23 mouse cellular contexts compared by ENCODE assay signal in genomic region chr16:43247026-43247425, GRCm38 (mm10).
DNase-seq lines count a peak whose midpoint lies in the region; ATAC-seq and TF ChIP-seq lines count a peak whose summit lies in the region.
"Had no signal": no experiment of that assay in that cellular context is flagged by ENCODE, and none has a peak within 500 bp of the region (broad histone marks: within the 10 kb centered on the region; RNA-seq: fewer than 3 reads in every experiment).

No protein-coding gene starts in this region.

- H3K27ac ChIP-seq in kidney, embryonic 15.5 days, result no peak overlapping the region
- H3K27ac ChIP-seq: embryonic facial prominence, embryonic 13.5 days; heart, embryonic 13.5 days; hindbrain, embryonic 14.5 days had no signal

- no peak overlapping the region for H3K4me2 ChIP-seq in kidney, embryonic 15.5 days
- H3K4me2 ChIP-seq: embryonic facial prominence, embryonic 13.5 days; heart, embryonic 13.5 days; hindbrain, embryonic 14.5 days; liver, embryonic 11.5 days had no signal

- no peak overlapping the region for H3K9ac ChIP-seq in kidney, embryonic 15.5 days
- H3K9ac ChIP-seq: embryonic facial prominence, embryonic 13.5 days; heart, embryonic 13.5 days; hindbrain, embryonic 14.5 days had no signal

- WGBS in kidney, embryonic 15.5 days, result 76% methylated on average over 5 of the region's 5 CpGs

- no peaks in the 10 kb centered on the region for H3K9me3 ChIP-seq in kidney, embryonic 15.5 days (replicated peaks)
- H3K9me3 ChIP-seq: embryonic facial prominence, embryonic 13.5 days; heart, embryonic 13.5 days had no signal

- H3K4me3 ChIP-seq in kidney, embryonic 15.5 days (replicated peaks), result no peak overlapping the region
- H3K4me3 ChIP-seq: embryonic facial prominence, embryonic 13.5 days; heart, embryonic 13.5 days had no signal

- no peaks in the 10 kb centered on the region for H3K4me1 ChIP-seq in kidney, embryonic 15.5 days
- H3K4me1 ChIP-seq: embryonic facial prominence, embryonic 13.5 days; heart, embryonic 13.5 days had no signal

- CTCF ChIA-PET in Patski (lab: Charles Lee), result interaction anchor here (1.0 to 1.6 kb wide), 2 partner anchors 10 to 115 kb away, joined by 3 to 4 read pairs; no protein-coding TSS in a partner anchor

- no peak for TF ChIP-seq CTCF in Patski (IDR thresholded peaks at IDR 0.05)

- DNase-seq in kidney, adult 11 months, result peak; percentile 19
- DNase-seq in kidney, postnatal 4 days, result no peak
- DNase-seq in kidney, postnatal 14 days, result peak; percentile 10
- peak; percentile 70 for DNase-seq in Patski (ENCODE audit: low read depth, low spot score)
- DNase-seq in kidney, postnatal 36 days, result peak; percentile 35 to 51
- no peak for DNase-seq in cerebellum, postnatal 25 days
- DNase-seq: adrenal gland, postnatal 14 days; cerebellum, adult 11-12 months; cerebellum, adult 9-11 months; gastrocnemius, postnatal 10 days; heart, postnatal 10 days; layer of hippocampus, adult 9-11 months; lung, adult 18-20 months; lung, postnatal 14 days; midbrain, embryonic 14.5 days; thymus, postnatal 4 days had no signal

- POLR2A ChIA-PET in Patski (lab: Charles Lee), result no interaction called here

- ATAC-seq in kidney, embryonic 15.5 days (replicated peaks; ENCODE audit: low FRiP score), result no peak
- ATAC-seq in Patski, result peak; percentile 100
- ATAC-seq: forebrain, embryonic 16.5 days had no signal

- H3K27me3 ChIP-seq in kidney, embryonic 15.5 days, result no peaks in the 10 kb centered on the region
- no peaks in the 10 kb centered on the region for H3K27me3 ChIP-seq in Patski
- H3K27me3 ChIP-seq: CH12.LX; embryonic facial prominence, embryonic 13.5 days; heart, embryonic 13.5 days had no signal

- in situ Hi-C loops in Patski (cut with MboI; ENCODE audit: low pct_unique_long_range_greater_than_20kb), result no loop called here

- no peaks in the 10 kb centered on the region for H3K36me3 ChIP-seq in kidney, embryonic 15.5 days
- H3K36me3 ChIP-seq: embryonic facial prominence, embryonic 13.5 days; heart, embryonic 13.5 days had no signal

Comparison
In these comparisons a context has a peak if more than half of its experiments do, and no peak if none do; other contexts are left out.
1. DNase-seq: peak in kidney, adult 11 months (single experiment), kidney, postnatal 14 days (single experiment), Patski (single experiment) and kidney, postnatal 36 days (2 of 2); none in kidney, postnatal 4 days (0 of 2) and cerebellum, postnatal 25 days (0 of 2).